Mouse (Mus musculus) gastrocnemius, adult 18-20 months (tissue): ENCODE results near the gene Ms4a7. TPM values are rescaled to one million over a fixed set of nuclear protein-coding genes. Genes with fewer than 3 reads are reported as not detected.
"Not testable (repeated sequence)": the region's sequence is repeated elsewhere in the genome, so short reads cannot be mapped to it uniquely, and the experiment has no call there.

Experiments
- DNase-seq: peaks from one replicate; pipeline ENCODE4 v3.0.0; 2021; ENCODE audit warnings: low spot score
- long read RNA-seq, 2 experiments: library from polyadenylated mRNA; stranded (forward); transcript quantifications; one replicate each; pipeline ENCODE4 v2.0.0; 2021
- total RNA-seq, 2 experiments: library from RNA; stranded (reverse); gene quantifications; 2 replicates each; pipeline ENCODE4 v1.2.3; 2021

The Ms4a7 gene
- total RNA-seq, result under 1 TPM; 0.32 to 0.76 TPM
- long read RNA-seq, experiment 1, result 0 reads
- long read RNA-seq, experiment 2, partial matches to known transcripts, result 0 of 1 reads
- long read RNA-seq, experiment 2, other reads (novel, unspliced or antisense), result 0 of 1 reads

DNA sequence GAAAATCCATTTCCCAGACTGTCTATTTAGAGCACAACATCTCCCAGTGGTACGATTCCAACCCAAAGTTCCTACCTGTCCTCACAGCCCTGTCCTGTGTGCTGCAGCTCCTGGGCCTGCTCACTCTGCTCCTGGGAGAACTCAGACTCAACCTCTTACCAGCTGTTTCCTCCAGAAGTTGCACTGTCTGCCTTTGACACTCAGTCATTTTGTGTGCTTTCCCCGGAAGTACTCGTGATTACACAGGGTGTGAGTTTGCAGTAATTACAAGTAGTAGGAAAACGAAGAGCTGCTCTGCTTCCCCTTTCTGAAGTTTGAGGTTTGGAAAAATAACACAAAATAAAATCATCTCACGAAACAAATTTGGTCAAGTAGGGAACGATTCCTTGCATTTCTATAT lies at the start of gene Ms4a7:
TSS of gene Ms4a7 (minus strand) at position 215 of the 400 bp plus-strand sequence.
- no peak for DNase-seq

DNA sequence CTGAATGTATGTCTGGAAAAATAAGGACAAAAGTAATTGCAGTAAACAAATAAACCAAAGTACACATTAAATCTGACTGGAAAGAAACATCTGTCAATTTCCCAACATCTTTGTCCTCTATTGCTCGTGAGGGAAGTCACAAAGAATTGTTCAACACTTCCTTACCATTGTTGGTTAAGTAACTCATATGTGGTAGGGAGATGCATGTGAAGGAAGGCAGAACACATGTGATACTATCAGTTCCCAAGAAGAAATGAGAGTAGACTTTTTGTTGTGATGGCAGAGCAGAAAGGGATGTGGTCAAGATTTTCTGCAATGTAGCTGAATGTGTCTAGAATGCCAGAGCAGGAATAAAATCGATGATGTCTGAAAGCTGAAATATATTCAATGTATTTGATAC lies 40.5 kb upstream of the Ms4a7 start:
- DNase-seq, result no peak

DNA sequence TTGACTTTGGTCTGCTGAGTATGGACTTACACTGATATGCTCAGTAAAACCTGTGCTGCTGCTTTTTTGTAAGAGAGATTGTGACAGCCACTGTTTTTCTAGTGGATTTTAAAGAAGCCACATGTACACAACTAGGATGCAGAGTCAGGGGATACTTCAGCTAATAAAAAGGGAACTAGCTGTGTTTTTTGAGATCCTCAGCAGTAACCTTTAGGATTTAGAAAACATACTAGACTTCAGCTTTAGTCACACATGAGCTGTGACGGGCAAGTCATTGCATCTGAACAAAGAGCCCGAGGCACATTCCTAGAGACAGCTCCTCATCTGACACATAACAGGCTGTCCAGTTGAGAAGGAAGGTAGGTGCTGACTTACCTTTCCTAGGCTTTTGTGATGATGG lies 39.3 kb upstream of the Ms4a7 start, which contains the start of gene Ms4a4a:
TSS of gene Ms4a4a (plus strand) at position 251 of the 400 bp plus-strand sequence.
- DNase-seq, result no peak

DNA sequence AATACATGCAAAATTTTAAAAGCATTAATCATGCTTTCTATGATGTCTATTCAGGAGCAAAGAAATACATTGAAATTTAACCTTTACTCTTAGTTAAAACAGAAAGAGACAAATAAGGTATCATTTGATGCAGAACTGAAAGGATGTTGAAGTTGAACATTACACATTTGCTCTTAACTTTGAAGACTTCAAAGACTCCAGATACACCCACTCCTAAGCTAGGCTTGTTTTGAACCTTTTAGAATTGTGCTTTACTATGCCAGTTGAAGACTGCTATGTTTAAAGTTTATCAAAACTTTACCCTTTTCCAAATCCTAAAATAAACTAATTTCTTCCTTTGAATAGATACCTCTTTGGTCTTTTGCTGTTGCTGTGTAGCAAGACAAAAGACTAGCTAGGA lies 35.2 kb upstream of the Ms4a7 start:
- DNase-seq, result no peak

DNA sequence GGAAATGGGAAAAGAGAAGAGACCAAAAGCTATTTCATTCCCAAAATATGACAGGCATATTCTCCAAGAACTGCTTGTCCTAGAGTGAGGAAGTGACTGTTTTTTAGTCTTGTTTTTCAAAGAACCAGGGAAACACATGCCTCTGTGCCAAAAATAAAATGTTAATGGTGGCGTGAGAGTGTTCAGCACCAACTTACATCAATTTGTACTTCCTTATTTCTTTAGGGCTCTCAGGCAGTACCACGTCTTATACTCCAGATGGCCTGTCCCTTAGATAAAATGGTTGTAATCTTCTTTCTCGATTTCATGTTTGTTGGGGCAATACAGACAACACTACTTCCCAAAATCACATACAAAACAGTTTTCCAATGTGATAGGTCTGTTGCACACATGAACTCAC lies 32.4 kb upstream of the Ms4a7 start:
- DNase-seq, result no peak

DNA sequence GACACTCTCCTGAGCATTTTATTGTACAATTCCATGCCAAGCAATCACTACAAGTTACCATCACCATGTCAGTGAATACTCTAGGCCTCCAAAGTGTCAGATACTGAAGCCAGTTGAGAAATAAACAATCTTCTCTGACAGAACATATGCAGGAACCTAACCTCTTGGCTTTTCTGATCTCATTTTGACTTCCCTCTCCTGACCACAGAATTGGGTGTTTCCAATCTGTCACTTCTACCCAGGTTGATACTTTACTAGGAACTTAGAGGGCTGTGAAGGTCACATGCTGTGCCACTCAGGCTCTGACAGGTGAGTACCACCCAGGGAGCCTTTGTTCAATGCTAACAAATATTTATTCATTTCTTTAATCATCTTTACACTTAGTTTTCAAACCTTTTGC lies 26.1 kb upstream of the Ms4a7 start:
- no peak for DNase-seq

DNA sequence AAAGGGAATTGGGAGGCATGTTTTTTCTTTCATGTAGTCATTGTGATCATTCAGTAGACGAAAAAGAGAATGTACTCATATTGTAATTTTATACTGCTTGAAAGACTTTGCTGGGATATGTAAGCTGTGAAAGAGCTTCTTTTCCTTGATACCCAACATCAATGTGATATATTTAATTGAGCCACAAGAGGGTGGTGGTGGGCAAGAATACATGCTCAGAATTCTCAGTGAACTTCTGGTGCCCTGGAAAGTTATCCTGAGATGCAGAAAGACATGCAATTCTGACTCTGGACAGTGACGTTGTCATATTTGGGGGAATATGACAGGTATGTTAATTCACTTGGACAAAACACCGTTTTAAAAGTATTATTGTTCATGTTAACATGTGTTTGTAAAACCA lies 24.2 kb upstream of the Ms4a7 start:
- DNase-seq, result peak; percentile 6

DNA sequence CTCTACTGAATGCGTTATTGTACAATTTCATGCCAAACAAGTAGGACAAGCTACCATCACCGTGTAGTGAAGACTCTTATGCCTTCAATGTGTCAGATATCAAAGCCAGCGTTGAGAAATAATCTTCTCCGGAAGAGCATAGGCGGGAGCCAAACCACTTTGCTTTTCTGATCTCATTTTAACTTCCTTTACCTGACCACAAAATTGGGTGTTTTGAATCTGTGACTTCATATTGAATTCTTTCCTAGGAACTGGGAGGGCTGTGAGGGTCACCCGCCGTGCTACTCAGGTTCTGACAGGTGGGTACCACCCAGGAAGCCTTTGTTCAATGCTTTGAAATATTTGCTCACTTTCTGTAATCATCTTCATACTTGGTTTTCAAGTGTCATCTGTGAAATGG lies 19.8 kb upstream of the Ms4a7 start:
- DNase-seq, result no peak

DNA sequence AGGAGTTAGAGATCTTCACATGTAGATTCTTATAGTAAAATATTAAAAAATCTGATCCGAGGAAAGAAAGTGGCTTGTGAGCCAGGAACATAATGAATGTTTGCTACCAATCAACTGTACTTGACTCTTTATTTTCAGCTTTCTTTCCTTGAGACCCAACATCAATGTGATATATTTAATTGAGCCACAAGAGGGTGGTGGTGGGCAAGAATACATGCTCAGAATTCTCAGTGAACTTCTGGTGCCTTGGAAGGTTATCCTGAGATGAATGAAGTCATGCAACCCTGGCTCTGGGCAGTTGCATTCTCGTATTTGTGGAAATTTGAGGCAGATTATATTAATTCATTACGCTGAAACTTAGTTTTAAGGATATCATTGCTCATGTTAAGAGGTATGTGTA lies 15.9 kb upstream of the Ms4a7 start:
- no peak for DNase-seq

DNA sequence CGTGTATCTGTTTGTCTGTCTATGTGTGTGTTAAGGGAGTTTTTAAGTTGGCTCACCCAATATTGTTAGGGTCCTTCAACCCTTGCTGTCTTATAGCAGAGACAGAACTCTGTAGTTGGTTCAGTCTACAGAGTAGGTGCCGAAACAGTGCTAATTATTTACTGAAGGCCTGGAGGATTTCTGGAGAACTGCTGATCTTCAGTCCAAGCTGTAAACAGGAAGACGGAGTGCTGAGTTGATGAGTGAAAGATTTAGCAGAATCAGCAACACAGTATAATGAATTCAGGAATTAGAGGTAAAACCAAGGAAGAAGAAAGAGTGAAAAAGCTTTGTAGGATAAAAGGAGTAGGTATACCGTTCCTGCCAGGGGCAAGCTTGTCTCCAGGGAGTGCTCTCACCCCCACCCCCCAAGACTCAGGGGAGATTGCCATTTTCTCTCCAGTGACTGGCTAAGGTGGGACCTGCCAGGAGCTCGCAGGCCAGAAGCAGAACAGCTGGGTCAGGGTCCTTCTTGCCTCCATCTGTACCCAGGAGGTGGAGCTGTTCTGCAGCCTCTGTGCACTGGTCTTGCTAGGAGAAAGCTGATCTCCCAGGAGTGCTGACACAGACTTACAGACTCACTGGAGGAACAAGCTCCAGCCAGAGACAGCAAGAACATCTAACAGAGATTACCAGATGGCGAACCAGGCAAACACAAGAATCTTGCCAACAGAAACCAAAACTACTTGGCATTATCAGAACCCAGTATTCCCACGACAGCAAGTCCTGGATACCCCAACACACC lies 13.9 kb upstream of the Ms4a7 start:
- DNase-seq, result peak; percentile 18

DNA sequence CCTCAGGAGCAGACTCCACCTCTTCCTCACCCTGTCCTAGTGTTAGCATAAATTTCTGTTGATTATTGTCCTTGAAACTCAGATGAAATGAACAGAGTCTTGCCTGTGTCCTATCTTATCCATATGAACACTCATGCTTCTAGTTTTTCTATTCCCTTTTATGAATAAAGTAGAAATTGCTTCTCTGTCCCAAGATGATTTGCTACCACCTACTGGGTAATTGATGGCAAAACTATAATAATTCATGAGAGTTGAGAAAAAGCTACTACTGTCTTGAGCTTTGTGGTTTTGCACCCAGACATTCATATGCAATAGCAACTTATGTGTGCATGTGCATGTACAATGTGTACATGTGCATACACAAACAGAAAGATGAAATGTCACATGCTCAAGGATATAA lies 8.0 kb upstream of the Ms4a7 start:
- no peak for DNase-seq

DNA sequence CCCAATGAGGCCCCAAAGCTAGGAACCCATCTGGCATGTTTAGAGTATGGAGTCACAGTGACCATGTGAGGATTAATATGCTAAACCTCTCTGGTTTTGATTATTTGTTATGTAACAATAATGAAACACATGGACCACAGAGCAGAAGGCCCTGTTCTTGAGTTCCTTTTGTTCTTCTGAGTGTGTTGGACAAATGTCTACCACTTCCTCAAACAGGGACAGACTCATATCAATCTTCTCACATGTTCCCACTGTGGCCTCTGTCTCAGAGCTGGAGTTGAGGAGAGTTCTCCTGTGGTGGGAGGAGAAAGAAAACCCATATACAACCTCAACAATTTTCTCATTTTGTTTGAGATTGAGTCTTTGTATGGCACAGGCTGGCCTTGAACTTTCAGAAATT lies 7.2 kb upstream of the Ms4a7 start:
- DNase-seq, result no peak

DNA sequence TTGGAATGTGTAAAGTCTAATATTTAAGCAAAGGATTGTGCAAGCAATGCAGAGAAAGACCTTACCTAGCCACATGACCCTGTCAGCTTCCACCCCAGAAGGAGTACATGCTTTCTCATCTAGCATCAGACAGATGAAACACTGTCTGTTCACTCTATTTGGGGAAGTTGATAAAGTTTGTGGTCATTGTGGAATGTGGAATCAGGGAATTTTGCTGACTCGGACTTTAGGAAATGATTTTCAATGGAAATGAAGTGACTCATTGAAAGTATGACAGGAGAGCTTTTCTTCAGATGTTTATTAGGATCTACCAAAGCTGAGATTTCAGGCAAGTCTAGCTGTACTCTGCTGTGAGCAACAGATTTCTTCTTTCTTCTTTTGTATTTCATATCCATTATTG lies 14.8 kb downstream of the Ms4a7 start:
- no peak for DNase-seq

DNA sequence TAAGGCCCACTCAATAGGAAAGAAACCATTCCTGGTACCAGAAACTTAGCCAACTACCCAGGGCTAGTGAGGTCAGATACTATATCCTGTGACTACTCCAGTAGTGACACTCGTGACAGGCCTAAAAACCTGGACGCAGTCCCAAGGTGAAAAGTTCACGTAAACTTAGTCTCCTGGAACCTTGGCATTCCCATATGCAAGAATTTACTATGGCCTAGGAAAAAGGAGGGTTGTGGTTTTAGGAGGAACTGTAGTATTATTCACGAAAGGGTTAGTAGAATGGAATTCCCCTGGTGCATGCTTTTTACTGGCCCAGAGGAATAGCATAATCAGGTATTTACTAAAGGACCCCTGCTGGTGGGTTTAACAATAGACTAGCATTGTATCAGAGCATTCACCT lies 19.2 kb downstream of the Ms4a7 start:
- DNase-seq, result no peak

DNA sequence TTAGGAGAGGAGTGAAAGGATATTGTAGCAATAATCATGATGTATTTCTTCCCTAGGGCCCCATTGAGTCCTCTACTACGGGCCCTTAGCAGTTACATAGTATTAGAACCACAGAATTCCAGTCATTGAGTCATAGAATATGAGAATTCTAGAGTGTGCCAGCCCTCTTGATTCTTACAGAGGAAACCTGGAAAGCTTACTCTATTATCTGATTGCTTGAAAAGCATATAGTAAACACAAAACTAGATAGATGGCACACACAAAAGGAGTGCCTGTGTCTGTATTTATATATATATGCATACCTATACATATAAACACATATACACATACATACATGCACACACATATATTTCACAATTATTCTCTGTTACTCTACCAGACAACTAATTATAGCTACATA lies 21.6 kb downstream of the Ms4a7 start, which contains the start of gene Ms4a14:
TSS of gene Ms4a14 (minus strand) at position 101 of the 400 bp plus-strand sequence.
- DNase-seq, result no peak

DNA sequence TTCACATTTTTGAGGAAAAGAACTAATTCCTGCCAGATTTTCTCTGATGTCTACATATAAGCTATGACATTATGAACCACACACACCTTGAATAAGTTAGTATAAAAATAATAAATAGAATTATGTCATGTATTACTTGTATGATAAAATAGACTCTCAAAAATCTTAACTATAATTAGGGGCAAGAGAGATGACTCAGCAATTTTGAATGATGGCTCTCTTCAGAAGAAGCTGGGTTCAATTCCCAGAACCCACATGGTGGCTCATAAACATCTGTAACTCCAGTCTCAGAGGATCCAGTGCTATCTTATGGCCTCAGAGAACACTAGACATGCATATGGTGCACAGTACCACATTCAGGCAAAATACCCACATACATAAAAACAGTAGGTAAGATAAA lies 27.1 kb downstream of the Ms4a7 start:
- no peak for DNase-seq

DNA sequence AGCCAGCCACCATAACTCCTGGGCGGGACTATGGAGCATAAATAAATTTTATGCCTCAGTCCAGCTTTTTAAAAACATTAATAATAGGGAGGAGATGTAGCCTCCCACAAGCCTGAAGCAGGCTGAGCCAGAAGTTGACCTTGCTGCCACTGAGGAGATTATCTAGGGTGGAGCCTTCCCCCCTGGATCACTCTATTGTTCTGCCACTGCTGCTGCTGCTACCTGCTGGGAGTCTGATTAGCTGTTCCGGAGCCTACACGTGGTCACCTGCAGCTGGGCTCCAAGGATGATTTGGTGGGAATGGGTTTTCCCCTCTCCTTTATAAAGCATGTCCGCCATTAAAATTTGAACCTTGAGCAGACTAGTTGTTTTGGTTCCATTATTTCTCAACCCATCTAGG lies 36.4 kb downstream of the Ms4a7 start:
- not testable (repeated sequence) for DNase-seq

DNA sequence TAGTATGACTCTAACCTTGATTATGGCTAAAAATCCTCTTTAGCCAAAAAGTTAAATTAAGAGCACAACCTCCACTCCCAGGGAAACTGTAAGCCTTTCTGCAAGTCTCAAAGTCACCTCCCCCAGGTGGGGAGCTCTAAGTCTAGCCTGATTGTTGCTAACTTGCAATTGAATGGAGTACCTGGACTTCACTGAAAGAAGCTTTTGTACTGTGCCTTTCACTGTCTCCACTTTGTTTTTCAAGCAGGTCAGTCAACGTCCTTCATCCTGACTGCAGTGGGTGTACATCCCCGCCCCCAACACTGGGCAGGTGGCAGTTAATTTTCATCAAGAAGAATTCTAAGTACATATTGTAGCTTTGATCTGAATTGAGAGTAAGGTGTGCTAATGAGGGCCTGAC lies 37.0 kb downstream of the Ms4a7 start:
- DNase-seq, result no peak

DNA sequence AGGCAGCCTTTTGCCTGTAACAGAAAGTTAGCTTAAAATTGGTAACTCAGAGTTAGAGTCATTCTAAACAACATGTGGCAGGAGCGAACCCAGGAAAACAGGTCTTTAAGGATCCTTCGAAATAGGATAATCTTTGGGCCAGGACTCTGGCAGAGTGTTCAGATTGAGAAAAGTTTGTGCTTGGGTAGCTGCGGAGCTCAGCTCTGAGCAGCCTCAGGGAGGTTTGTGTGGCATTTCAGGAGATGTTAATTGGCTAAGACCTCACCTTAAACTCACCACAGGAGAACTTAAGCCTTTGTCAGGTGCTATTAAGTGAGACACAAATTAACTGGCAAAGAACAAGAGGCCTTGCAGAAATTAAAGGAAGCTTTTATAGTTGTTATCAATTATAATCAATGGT lies 42.3 kb downstream of the Ms4a7 start:
- not testable (repeated sequence) for DNase-seq

DNA sequence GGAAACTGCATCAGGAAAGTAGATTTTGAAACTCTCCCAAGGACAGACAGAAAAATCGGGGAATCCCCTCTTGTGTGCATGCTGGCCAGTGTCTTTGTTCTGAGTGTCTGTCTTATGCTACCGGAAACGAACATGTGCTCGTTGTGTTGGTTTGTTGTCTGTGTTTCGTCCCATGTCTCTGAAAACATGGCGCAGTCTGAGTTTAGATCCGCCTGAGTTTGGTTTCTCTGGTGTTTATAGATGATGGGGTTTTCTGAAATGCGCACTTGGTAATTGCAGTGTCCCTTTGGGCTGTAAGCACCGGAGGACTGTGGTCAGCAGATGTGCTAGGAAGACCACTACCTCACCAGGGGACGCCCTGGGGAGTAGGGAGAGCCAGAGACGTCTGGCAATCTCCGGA lies 43.0 kb downstream of the Ms4a7 start:
- no peak for DNase-seq

DNA sequence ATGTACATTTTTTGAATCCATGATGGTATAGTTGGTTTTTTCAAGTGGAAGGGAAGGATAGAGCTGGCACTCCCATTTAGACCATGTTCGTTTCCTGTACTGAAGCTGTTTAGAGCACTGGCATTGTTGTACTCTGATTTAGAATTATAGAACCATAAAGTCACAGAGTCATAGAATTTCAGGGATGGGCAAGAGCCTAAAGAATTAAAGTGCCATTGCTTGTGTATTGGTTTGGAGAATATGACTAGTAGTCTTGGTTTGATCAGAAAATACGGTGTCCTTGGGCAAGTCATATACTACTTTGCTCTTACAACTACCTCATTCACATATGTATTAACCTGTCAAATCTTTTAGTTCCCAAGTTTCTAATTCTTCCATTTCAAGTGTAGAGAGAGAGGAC lies 52.2 kb downstream of the Ms4a7 start, which contains the start of gene Ms4a5:
TSS of gene Ms4a5 (minus strand) at position 101 of the 400 bp plus-strand sequence.
- DNase-seq, result no peak

DNA sequence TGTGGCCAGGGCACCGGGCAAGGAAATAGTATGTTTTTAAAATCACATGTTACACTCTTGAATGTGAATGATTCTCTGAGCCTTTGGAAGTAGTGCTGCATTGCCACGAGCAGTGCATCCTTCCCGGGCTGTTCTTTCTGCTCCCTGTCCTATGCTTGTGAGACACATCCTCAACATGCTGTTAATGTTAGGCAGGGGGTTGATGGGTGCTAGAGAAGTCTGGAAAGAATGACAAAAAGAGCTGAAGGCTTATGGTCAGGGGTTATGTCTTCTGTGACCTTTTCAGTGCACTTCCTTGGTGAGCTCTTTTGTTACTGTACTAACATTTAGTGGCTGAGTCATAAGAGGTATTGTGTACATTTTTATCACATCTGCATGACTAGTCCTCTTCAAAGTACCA lies 55.7 kb downstream of the Ms4a7 start:
- DNase-seq, result no peak

DNA sequence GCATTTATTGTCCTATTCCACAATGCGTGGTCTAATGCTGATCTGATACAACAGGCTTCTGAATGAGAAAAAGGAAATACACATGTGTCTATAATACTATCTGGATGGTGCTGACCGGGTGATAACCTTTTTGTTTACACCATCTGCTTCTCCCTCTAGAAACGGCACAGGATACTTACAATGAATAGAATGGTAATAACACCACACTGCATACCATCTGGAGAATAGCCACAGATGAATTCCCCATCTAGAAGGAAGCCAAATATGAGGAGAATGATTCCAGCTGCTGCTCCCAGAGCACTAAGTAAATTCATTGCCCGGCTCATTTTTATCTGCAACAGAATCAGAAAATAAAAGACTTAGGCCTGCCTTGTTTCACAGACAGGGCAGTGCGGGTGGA lies 59.5 kb downstream of the Ms4a7 start:
- DNase-seq, result no peak
